Mouse (Mus musculus) left cerebral cortex, adult 18-20 months (tissue): ENCODE data around the gene Rgs18. TPM values are rescaled to one million over a fixed set of nuclear protein-coding genes. Genes with fewer than 3 reads are reported as not detected.

ENCODE experiments used
- DNase-seq, 2 experiments: peaks; one replicate each; pipeline ENCODE4 v3.0.0; 2021 to 2022; ENCODE audit warnings: low spot score in 2 of 2, mixed read lengths in 1 of 2
- long read RNA-seq, 2 experiments: library from polyadenylated mRNA; stranded (forward); transcript quantifications; one replicate each; pipeline ENCODE4 v2.0.0; 2021
- total RNA-seq, 2 experiments: library from RNA; stranded (reverse); gene quantifications; 2 replicates each; pipeline ENCODE4 v1.2.3; 2021

Rgs18 gene
- under 1 TPM; 0.16 to 0.30 TPM for total RNA-seq
- long read RNA-seq, experiment 1 = 0 reads
- long read RNA-seq, experiment 2, partial matches to known transcripts = 0 of 1 reads
- long read RNA-seq, experiment 2, other reads (novel, unspliced or antisense) = 0 of 1 reads

- DNase-seq = no peak
Measured at GRCm38 (mm10) chr1:144775331-144775730, at the start of gene Rgs18. Gene Rgs18, minus strand, starts transcription at chr1:144775435.

GRCm38 (mm10) chr1:144774394-144774793, 841 bp downstream of the Rgs18 start:
- no peak for DNase-seq

DNA sequence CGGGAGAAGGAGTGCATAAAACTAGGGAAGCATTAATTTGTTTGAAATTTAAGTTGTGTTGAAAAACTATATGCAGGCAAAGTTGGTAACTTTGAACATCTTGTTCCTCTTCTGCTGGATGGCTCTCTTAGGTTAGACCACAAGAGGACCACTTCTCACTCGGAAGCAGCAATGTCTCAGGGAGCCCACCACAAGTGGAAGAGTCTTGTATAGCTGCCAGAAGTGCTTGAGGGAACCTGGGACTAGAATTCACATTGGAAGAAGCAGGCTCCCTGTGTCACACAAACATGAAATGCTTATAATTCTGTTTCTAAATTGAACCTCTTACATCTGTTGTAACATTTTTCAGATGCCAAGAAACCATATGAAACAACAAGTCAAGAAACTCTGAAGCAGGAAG, 9.0 kb downstream of the Rgs18 start:
- DNase-seq = no peak

GRCm38 (mm10) chr1:144760792-144761191, 14.4 kb downstream of the Rgs18 start:
- no peak for DNase-seq

DNA sequence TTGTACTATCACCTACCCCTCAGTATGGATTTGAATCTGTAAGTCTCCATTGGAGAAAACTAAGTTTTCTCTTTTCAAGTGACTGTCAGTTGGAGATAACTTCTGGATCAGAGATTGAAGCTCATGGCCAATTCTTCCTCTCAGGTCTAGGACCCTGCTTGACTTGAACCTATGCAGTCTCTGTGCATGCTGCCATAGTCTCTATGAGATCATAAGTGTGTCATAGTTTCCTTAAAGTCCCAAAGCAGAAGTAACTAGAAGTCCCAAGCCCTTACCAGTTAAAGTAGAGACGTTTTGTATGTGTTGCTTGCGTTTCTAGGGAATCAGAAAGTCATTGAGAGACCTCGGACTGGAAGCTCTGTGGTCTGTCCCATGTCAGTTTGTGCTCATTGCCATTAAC, 24.5 kb downstream of the Rgs18 start:
- no peak for DNase-seq

DNA sequence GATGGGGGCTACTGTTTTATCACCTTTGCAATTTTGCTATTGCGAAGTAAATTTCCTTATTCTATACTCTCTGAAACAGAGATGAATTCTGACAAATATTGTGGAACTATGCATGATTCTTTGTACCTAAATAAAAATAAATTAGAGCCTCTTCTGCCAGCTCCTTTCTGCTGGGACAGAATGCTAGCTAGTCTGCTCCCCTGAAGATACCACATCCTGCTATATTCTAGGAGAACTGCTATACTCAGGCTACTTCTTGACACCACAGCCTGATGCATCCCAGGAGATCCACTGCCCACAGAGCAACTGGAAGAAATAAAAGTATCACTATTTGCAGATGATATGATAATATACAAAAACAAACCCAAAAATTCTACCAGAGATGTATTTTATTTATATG, 29.1 kb downstream of the Rgs18 start:
- DNase-seq = no peak

DNA sequence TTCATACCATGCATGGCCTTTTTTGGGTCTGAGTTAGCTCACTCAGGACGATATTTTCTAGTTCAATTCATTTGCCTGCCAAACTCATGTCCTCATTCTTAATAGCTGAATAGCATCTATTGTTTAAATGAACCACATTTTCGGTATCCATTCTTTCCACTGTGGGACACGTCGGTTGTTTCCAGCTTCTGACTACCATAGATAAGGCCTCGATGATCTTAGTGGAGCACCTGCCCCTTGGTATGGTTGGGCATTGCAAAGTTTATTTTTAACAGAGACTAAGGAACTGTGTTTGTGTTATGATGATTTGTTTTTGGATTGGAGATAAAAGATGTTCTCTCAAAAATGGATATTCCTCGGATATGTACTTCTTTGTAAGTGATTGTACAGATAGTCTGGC, 37.5 kb downstream of the Rgs18 start:
- DNase-seq = no peak

DNA sequence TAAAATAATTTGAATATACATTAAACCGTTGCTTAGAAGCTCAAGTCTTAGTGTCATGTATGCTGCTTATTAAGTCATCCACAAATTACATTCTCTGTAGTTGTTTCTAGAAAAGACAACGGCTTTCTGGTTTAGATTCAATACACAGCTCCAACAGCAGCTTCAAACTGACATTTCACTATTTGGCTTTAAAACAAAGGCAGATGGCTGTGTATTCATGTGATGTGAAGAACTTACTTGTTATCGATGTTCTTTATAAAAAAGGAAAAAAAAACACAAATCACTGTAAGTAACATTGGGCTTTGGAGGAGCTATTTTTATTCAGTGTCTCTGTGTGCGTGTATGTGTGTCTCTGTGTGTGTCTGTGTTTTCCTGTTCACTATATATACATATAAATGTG, 54.5 kb downstream of the Rgs18 start:
- DNase-seq = no peak

DNA sequence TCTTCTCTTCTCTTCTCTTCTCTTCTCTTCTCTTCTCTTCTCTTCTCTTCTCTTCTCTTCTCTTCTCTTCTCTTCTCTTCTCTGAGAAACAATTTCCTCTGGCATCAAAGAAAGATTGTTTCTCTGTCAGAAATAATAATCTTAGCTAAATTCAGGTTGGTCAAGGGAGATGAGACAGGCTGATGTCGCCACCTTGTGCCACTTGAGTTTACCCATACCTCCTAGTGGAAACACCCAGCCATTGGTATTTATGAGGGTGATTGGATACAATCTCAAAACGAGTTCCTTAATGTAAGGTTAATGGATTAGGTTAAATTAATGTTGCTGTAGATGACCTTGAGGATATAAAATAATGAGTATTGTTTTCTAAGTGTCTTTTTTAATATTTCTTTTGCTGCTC, 70.9 kb downstream of the Rgs18 start:
- DNase-seq = no peak

Other genes starting within 250 kb of the Rgs18 start
- not detected for gene Rgs21, start 207.8 kb downstream of the Rgs18 start, total RNA-seq